Comparison of ENCODE assay signal across 26 mouse cellular contexts in the genomic region with DNA sequence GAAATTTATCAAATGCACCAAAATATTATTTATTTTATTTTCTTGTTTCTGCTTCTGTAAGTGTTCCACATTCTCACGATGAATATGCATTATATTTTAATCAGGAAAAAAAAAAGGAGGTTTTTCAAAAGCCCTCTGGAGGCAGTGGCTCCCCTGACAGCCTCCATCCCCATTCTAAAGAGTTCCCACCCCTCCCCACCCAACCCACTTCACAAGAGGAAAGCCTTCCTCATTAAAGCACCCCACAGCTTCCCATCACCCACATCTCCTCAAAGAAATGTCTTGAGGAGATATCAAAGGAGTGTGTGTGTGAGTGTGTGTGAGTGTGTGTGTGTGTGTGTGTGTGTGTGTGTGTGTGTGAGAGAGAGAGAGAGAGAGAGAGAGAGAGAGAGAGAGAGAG.
"Had no signal": no experiment of that assay in that cellular context is flagged by ENCODE, and none has a peak within 500 bp of the region (broad histone marks: within the 10 kb centered on the region; RNA-seq: fewer than 3 reads in every experiment).

No protein-coding gene starts in this region.

- H3K9ac ChIP-seq: embryonic facial prominence, embryonic 12.5 days; embryonic facial prominence, embryonic 13.5 days; embryonic facial prominence, embryonic 15.5 days; forebrain, embryonic 12.5 days; forebrain, embryonic 13.5 days had no signal

- H3K27me3 ChIP-seq: embryonic facial prominence, embryonic 12.5 days; embryonic facial prominence, embryonic 15.5 days; forebrain, embryonic 12.5 days; forebrain, embryonic 13.5 days had no signal

- H3K4me2 ChIP-seq: embryonic facial prominence, embryonic 12.5 days; embryonic facial prominence, embryonic 13.5 days; embryonic facial prominence, embryonic 15.5 days; forebrain, embryonic 12.5 days; forebrain, embryonic 13.5 days had no signal

- DNase-seq: cerebellum, adult 2 months; cerebellum, adult 8-10 months; cerebellum, adult 9-10 months; cerebellum, adult 9-11 months; cerebellum, postnatal 10 days; cerebellum, postnatal 14 days; cerebellum, postnatal 25 days; cerebellum, postnatal 36 days; embryo, embryonic 11 days; gastrocnemius, adult 2 months; gastrocnemius, postnatal 10 days; gastrocnemius, postnatal 14 days; gastrocnemius, postnatal 25 days; gastrocnemius, postnatal 36 days; heart, adult 11 months; heart, adult 18-20 months; heart, adult 2 months had no signal

- H3K4me1 ChIP-seq: embryonic facial prominence, embryonic 12.5 days; embryonic facial prominence, embryonic 13.5 days; embryonic facial prominence, embryonic 15.5 days; heart, embryonic 10.5 days had no signal

- ATAC-seq: forebrain, embryonic 13.5 days had no signal

- H3K27ac ChIP-seq: embryonic facial prominence, embryonic 10.5 days; embryonic facial prominence, embryonic 12.5 days; embryonic facial prominence, embryonic 13.5 days; embryonic facial prominence, embryonic 15.5 days; forebrain, embryonic 12.5 days; forebrain, embryonic 13.5 days; gastrocnemius, adult 2 months; heart, adult 2 months; heart, embryonic 10.5 days had no signal

- H3K4me3 ChIP-seq: embryonic facial prominence, embryonic 10.5 days; embryonic facial prominence, embryonic 12.5 days; embryonic facial prominence, embryonic 13.5 days; embryonic facial prominence, embryonic 15.5 days; erythroblast, embryonic 14.5 days; forebrain, embryonic 10.5 days; forebrain, embryonic 12.5 days; forebrain, embryonic 13.5 days; gastrocnemius, adult 2 months; heart, adult 2 months; heart, embryonic 10.5 days had no signal

- H3K9me3 ChIP-seq: embryonic facial prominence, embryonic 10.5 days; embryonic facial prominence, embryonic 12.5 days; embryonic facial prominence, embryonic 13.5 days; embryonic facial prominence, embryonic 15.5 days; forebrain, embryonic 10.5 days; forebrain, embryonic 12.5 days; forebrain, embryonic 13.5 days; heart, embryonic 10.5 days had no signal

- H3K36me3 ChIP-seq: embryonic facial prominence, embryonic 10.5 days; embryonic facial prominence, embryonic 12.5 days; embryonic facial prominence, embryonic 13.5 days; embryonic facial prominence, embryonic 15.5 days; forebrain, embryonic 10.5 days; forebrain, embryonic 12.5 days; heart, embryonic 10.5 days had no signal
